Mouse (Mus musculus) forebrain, postnatal 0 days (tissue): ENCODE data around the gene 2900026A02Rik. TPM values are rescaled to one million over a fixed set of nuclear protein-coding genes. Genes with fewer than 3 reads are reported as not detected.
A peak's percentile ranks its signal among the peaks of the same experiment; 100 is the strongest.
"Not testable (repeated sequence)": the region's sequence is repeated elsewhere in the genome, so short reads cannot be mapped to it uniquely, and the experiment has no call there.

Experiments
- ATAC-seq: fragments of 200-750 bp; cut with Nextera tagmentation; 2 replicates; pipeline ENCODE4 v1.8.0; 2017; ENCODE audit warnings: mild to moderate bottlenecking, moderate library complexity
- DNase-seq: peaks from one replicate; pipeline ENCODE4 v3.0.0-alpha.2; 2015
- H3K27ac ChIP-seq: fragments of 300-500 bp; sonication (generic); 2 replicates; pipeline ENCODE4 v1.5.1; 2014; ENCODE audit warnings: low read depth, mild to moderate bottlenecking, antibody characterized with exemption, low read length, moderate library complexity, mixed read lengths
- H3K27me3 ChIP-seq: fragments of 300-500 bp; sonication (generic); 2 replicates; pipeline ENCODE4 v1.6.1; 2014; ENCODE audit warnings: mild to moderate bottlenecking, low read length, mixed read lengths; ENCODE audit not compliant: insufficient read depth
- H3K36me3 ChIP-seq: fragments of 300-500 bp; sonication (generic); 2 replicates; pipeline ENCODE4 v1.6.1; 2014; ENCODE audit warnings: mild to moderate bottlenecking, moderate library complexity; ENCODE audit not compliant: insufficient read depth
- H3K4me1 ChIP-seq: fragments of 300-500 bp; sonication (generic); 2 replicates; pipeline ENCODE4 v1.6.1; 2014; ENCODE audit warnings: antibody characterized with exemption; ENCODE audit not compliant: insufficient read depth
- H3K4me2 ChIP-seq: fragments of 300-500 bp; sonication (generic); 2 replicates; pipeline ENCODE4 v1.6.1; 2014; ENCODE audit warnings: low read depth, mild to moderate bottlenecking, moderate library complexity
- H3K4me3 ChIP-seq: fragments of 300-500 bp; sonication (generic); 2 replicates; pipeline ENCODE4 v1.5.1; 2014; ENCODE audit warnings: low read depth, low read length, mixed read lengths
- H3K9ac ChIP-seq: fragments of 300-500 bp; sonication (generic); 2 replicates; pipeline ENCODE4 v1.6.1; 2014; ENCODE audit warnings: mild to moderate bottlenecking
- H3K9me3 ChIP-seq: fragments of 300-500 bp; sonication (generic); 2 replicates; pipeline ENCODE4 v1.6.1; 2016; ENCODE audit warnings: low read length
- CTCF ChIP-seq: sonication (generic); IDR thresholded peaks from 2 replicates; pipeline ENCODE4 v1.5.1; 2016; ENCODE audit warnings: antibody characterized with exemption, control low read depth, low read depth
- WGBS: fragments of 180-500 bp; shearing (Covaris S2); extraction: QIAGEN DNeasy Blood & Tissue Kit; methylation state at CpG from one replicate; pipeline ENCODE4 v1.1.7; 2014; 5-methylcytosine and 5-hydroxymethylcytosine counted together
- polyA plus RNA-seq: library from polyadenylated mRNA; unstranded; fragments of >200 nt; fragmentation: Nextera tagmentation; extraction: Ambion mirVana; gene quantifications from 2 replicates; pipeline ENCODE4 v1.2.1, GENCODE M21; 2015
- total RNA-seq: library from RNA; depleted of rRNA; stranded (reverse); fragments of >200 nt; gene quantifications from 2 replicates; pipeline ENCODE4 v1.2.3, GENCODE M21; 2014

The 2900026A02Rik gene
- total and polyA plus RNA-seq, 2 experiments from 2014 or later: 3.3 to 10.9 TPM

DNA sequence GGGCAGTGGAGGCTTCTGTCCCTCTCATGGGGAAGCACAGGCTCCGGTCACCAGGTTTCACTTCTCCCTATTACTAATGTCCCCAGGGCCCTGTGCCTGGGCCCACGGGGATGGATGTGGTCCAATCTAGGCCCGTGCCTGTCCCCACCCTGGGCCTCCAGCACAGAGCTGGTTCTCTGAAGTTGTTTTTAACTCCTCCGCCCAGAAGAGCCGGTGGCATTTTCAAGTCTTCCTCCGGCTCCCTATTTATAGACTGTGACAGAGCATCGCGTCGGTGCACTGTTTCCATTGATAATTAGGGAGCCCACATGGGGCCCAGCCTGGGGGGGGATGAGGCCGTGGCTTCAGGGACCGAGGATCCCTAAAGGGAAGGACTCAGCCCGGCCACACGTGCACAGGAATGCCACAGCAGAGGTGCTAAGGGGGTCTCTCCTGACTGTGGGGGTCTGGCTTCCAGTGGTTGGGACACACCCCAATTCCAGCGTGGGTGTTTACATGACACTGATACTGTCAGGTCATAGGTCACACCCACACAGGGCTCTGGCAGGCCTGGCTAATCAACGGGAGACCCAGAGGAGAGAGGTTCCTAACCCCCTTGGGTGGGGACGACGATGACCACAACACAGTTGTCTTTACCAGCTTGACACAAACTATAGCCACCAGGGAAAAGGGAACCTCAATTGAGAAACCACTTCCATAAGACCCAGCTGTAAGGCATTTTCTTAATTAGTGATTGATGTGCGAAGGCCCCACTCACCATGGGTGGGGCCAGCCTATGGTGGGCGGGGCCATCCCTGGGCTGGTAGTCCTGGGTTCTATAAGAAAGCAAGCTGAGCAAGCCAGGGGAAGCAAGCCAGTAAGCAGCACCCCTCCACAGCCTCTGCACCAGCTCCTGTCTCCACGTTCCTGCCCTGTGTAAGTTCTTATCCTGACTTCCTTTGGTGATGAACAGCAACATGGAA, 106.5 kb downstream of the 2900026A02Rik start:
- Histone ChIP-seq H3K36me3 (no peaks in the 10 kb centered on the region), H3K27me3 (no peaks in the 10 kb centered on the region), H3K9me3 (no peaks in the 10 kb centered on the region), H3K4me2 (no peak overlapping the region), H3K4me1 (no peaks in the 10 kb centered on the region), H3K9ac (no peak overlapping the region), H3K4me3 (no peak overlapping the region), H3K27ac (no peak overlapping the region)
- no peak for TF ChIP-seq CTCF
- ATAC-seq (no peak), DNase-seq (no peak)
- WGBS: 47% methylated on average over 20 of the region's 20 CpGs

DNA sequence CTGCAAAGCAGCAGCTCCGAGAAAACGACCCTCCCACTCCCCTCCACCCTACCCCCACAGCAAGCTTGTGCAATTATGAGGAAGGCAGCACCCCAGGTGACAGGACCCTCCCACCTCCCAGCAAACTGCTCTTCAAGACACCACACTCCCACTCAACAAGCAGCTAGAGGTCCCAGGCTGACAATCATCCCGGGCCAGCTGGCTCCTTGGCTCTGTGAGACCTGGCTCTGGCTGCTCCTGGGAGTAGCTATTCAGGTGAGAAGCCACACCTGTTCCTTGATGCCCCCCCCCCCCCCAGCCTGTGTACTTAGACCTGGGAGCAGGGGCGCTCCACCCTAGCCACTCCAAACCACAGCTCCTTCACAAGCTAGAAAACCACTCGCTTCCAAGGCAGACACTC, 107.9 kb downstream of the 2900026A02Rik start:
- no peaks in the 10 kb centered on the region for H3K9me3 ChIP-seq
- WGBS: 50% methylated on average over 5 of the region's 5 CpGs
- no peaks in the 10 kb centered on the region for H3K27me3 ChIP-seq
- H3K27ac ChIP-seq: no peak overlapping the region
- no peak for TF ChIP-seq CTCF
- H3K9ac ChIP-seq: no peak overlapping the region
- no peak overlapping the region for H3K4me3 ChIP-seq
- no peak; the same call in 1 of the 2 replicates for ATAC-seq
- no peaks in the 10 kb centered on the region for H3K4me1 ChIP-seq
- H3K4me2 ChIP-seq: no peak overlapping the region
- H3K36me3 ChIP-seq: no peaks in the 10 kb centered on the region
- DNase-seq: no peak

DNA sequence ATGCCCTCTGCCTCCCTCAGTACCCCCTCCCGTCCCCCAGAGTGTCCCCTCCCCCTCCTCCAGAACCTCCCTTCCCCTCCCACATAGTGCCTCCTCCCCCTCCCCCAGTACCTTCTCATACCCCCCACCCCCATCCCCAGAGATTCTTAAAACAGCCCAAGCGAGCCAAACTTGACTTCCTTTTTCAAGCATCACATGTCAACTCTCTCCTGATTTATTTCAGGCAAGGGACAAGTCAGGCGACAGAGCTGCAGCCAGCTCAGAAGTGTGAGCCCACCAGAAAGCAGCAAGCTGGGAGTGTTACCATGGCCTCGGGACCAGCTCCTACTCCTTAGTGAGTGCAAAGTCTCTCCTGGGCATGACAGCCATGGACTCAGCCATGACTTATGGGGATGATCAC, 109.7 kb downstream of the 2900026A02Rik start:
- Histone ChIP-seq H3K27me3 (no peaks in the 10 kb centered on the region), H3K4me1 (no peaks in the 10 kb centered on the region), H3K27ac (no peak overlapping the region; the same call in 1 of the 2 replicates), H3K4me3 (no peak overlapping the region), H3K9me3 (no peaks in the 10 kb centered on the region), H3K36me3 (no peaks in the 10 kb centered on the region), H3K4me2 (no peak overlapping the region), H3K9ac (no peak overlapping the region)
- TF ChIP-seq CTCF: no peak
- DNase-seq: no peak
- ATAC-seq: no peak
- 26% methylated on average over 4 of the region's 4 CpGs for WGBS

DNA sequence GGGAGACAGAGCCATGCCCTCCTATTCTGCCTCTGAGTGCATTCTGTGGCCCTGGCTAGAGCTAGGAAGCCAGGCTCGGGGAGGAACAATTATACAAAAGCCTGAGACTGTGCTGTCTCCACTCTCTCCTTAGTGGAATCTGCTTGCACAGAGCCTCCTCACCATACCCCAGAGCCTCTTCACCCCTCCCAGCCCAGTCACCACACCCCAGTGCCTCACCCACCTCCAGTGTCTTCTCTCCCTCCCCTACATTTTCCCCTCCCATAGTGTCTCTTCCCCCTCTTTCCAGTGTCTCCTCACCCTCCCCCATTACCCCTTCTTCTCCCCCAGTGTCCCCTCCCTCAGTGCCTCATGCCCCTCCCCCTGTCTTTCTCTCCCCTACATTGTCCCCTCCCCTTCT, 110.1 kb downstream of the 2900026A02Rik start:
- no peaks in the 10 kb centered on the region for H3K4me1 ChIP-seq
- 0% methylated on average over 1 of the region's 1 CpGs for WGBS
- DNase-seq: no peak
- H3K9me3 ChIP-seq: no peaks in the 10 kb centered on the region
- no peak overlapping the region for H3K4me2 ChIP-seq
- H3K27me3 ChIP-seq: no peaks in the 10 kb centered on the region
- H3K9ac ChIP-seq: no peak overlapping the region
- TF ChIP-seq CTCF: no peak
- peak; percentile 44 for ATAC-seq
- peak overlapping the region; percentile 76 for H3K27ac ChIP-seq
- no peak overlapping the region for H3K4me3 ChIP-seq
- no peaks in the 10 kb centered on the region for H3K36me3 ChIP-seq

DNA sequence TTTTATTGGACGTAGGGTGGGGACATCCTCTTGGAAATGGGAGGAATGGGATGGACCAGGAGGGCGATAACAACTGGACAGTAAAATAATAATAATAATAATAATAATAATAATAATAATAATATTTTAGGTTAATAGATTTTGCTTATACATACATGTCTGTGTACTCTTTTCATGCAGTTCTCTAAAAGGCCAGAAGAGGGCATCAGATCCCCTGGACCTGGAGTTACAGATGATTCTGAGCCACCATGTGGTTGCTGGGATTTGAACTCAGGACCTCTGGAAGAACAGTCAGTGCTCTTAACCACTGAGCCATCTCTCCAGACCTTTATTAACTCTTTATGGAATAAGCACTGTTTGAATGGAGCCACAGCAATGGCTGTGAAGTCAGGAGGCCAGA, 111.4 kb downstream of the 2900026A02Rik start:
- not testable (repeated sequence) for H3K4me2 ChIP-seq, H3K4me1 ChIP-seq, ATAC-seq, H3K9ac ChIP-seq, H3K36me3 ChIP-seq, DNase-seq, H3K27ac ChIP-seq, H3K9me3 ChIP-seq, H3K4me3 ChIP-seq, H3K27me3 ChIP-seq
- WGBS: 92% methylated on average over 2 of the region's 2 CpGs
- peak; percentile 49 for TF ChIP-seq CTCF

DNA sequence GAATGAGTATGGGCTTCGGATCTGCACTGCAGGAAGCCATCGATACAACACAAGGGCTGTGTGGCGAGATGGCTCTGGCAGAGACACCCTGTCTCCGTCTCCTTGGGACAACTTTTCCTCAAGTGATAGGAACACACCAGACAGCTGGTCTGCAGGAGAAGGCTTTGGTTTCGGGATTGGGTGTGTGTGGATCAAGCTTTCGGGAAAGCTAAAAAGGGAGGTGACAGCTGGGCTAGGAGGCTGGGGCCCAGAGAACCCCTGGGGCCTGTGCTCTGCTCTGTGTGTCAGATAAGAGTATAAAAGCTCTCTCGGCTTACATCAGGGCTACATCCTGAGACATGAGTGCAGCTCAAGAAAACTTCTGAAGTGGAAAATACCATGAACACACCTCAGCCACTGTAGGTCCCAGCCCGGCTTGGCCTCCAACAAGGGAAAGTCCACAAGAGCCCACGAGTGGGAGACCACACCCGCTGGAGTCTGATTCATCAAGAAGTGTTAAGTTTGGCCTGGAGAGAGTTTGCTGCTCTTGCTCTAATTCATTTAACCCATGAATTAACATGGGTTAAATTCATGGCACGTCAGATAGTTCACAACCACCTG, 112.8 kb downstream of the 2900026A02Rik start:
- Histone ChIP-seq H3K9me3 (no peaks in the 10 kb centered on the region), H3K27ac (no peak overlapping the region), H3K4me1 (no peaks in the 10 kb centered on the region), H3K4me2 (no peak overlapping the region), H3K4me3 (no peak overlapping the region), H3K36me3 (no peaks in the 10 kb centered on the region), H3K27me3 (no peaks in the 10 kb centered on the region), H3K9ac (no peak overlapping the region)
- ATAC-seq (no peak), DNase-seq (no peak)
- WGBS: 75% methylated on average over 11 of the region's 11 CpGs
- TF ChIP-seq CTCF: no peak

DNA sequence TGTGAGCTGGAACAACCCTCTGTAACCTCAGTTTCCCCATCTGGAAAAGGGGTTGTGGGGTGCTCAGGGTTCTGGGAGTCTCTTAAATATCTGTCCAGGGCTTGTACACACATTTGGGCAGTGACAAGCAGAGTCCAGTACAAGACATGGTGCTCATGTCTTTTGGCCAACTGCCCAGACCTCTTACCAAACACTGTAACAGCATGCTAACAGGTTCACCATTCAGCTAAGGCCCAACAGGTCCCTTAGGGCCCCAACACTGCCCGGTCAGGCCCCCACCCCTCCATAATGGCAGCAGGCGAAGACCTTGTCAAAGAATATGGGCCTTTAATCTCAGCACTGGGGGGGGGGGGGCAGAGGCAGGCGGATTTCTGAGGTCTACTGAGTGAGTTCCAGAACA, 113.3 kb downstream of the 2900026A02Rik start:
- WGBS: 43% methylated on average over 3 of the region's 3 CpGs
- no peak overlapping the region for H3K27ac ChIP-seq
- H3K27me3 ChIP-seq: no peaks in the 10 kb centered on the region
- H3K9ac ChIP-seq: no peak overlapping the region
- no peak overlapping the region for H3K4me3 ChIP-seq
- H3K4me2 ChIP-seq: no peak overlapping the region
- ATAC-seq: no peak; the same call in 1 of the 2 replicates
- H3K4me1 ChIP-seq: no peaks in the 10 kb centered on the region
- H3K36me3 ChIP-seq: no peaks in the 10 kb centered on the region
- no peak for DNase-seq
- no peak for TF ChIP-seq CTCF
- H3K9me3 ChIP-seq: no peaks in the 10 kb centered on the region
